Mouse (Mus musculus): Measurements from ENCODE around the gene Bin2. TPM values are rescaled to one million over a fixed set of nuclear protein-coding genes. Genes with fewer than 3 reads are reported as not detected.
"Not testable (repeated sequence)": the region's sequence is repeated elsewhere in the genome, so short reads cannot be mapped to it uniquely, and the experiment has no call there.

Bin2 gene
- polyA plus RNA-seq, 1 experiment from 2014 or later: 7.3 TPM

DNA sequence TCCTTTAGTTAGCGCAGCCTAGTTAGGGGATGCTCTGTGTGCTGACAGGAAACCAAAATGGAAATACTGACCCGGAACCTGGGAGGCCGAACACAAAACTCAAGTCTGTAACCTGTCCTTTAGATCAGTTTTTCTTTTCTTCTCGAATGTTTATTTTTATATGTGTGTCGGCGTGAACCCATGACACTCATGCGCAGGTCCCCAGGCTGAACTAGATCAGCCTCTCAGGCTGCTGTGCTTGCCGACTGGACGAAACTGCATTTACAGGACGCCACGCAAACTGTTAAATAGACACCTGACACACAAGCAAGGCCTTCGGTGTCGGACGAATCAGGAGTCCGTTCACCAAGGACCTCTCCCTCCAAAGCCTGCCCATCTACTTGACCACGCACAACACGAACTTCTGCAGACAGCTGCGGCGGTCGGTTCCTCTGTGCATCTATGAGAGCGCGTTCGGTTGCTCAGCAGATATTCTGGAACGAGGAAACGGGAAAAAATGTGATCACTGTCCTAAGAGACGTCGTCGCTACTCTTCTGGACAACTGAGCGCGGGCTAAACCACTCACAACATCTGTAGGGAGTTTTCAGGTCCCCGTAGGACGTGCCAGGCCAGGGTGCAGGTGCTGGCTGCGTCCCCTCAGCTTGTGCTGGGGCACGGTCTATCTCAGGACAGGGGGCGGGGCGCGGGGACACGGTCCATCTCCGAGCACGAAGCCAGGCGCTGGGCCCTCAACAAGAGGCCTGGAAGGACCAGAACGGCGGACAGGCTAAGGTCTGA lies 54.9 kb downstream of the Bin2 start:
- H3K4me1 ChIP-seq: peaks cover 17% of the 10 kb centered on the region
- peaks cover 16% of the 10 kb centered on the region for H3K36me3 ChIP-seq
- H3K4me3 ChIP-seq: peak overlapping the region; percentile 74
- H3K9me3 ChIP-seq: no peaks in the 10 kb centered on the region
- peak overlapping the region; percentile 69 for H3K27ac ChIP-seq
- H3K9ac ChIP-seq: peak overlapping the region; percentile 28
- WGBS: 6% methylated on average over 43 of the region's 43 CpGs
- no peaks in the 10 kb centered on the region for H3K27me3 ChIP-seq
- H3K4me2 ChIP-seq: peak overlapping the region; percentile 85
- no peak; the same call in none of the 2 replicates for ATAC-seq (ENCODE audit: borderline replicate concordance, extremely low read depth, low FRiP score, low TSS enrichment)

DNA sequence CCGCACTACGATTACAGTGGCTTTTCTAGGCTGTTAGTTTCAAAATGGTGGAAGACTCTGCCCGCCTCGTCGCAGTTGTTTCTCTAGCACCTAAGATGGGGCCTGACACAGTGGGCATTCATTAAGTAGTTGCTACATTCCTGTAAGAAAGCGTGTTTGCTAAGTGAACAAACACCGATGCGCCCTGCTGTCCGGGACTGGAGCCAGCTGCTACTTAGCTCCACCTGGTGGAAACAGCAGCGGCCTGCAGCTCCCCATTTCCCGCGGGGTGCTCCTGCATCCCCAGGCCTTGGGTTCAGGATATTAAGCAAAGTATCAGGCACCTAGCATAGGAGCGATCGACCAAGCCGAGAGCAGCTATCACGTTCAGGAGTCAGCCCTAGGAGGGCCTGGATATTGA lies 55.8 kb downstream of the Bin2 start:
- 8% methylated on average over 16 of the region's 16 CpGs for WGBS
- no peak for ATAC-seq (ENCODE audit: borderline replicate concordance, extremely low read depth, low FRiP score, low TSS enrichment)

DNA sequence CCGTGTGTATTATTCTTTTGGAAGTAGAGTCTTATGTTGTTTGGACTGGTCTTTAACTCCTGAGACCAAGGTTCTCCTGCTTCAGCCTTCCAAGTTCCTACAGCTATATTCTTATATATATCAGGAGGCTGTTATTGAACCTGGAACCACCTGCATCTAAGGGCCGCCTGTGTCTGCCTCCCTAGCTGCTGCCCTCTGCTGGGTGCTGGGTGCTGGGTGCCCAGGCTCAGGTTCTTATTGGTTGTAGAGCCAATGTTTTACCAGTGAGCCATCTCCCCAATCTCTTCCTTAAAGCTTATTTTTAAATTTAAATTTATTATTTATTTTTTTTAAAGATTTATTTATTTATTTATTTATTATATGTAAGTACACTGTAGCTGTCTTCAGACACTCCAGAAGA lies 56.9 kb downstream of the Bin2 start:
- H3K27me3 ChIP-seq: no peaks in the 10 kb centered on the region
- H3K4me2 ChIP-seq: no peak overlapping the region
- H3K4me3 ChIP-seq: no peak overlapping the region
- no peaks in the 10 kb centered on the region for H3K9me3 ChIP-seq
- H3K9ac ChIP-seq: no peak overlapping the region
- peaks cover 17% of the 10 kb centered on the region for H3K4me1 ChIP-seq
- WGBS: 54% methylated on average over 2 of the region's 2 CpGs
- H3K36me3 ChIP-seq: no peaks in the 10 kb centered on the region
- no peak overlapping the region for H3K27ac ChIP-seq
- no peak for ATAC-seq (ENCODE audit: borderline replicate concordance, extremely low read depth, low FRiP score, low TSS enrichment)

More for the DNA sequence above, 55.8 kb downstream of the Bin2 start:
- Histone ChIP-seq H3K9me3 (no peaks in the 10 kb centered on the region), H3K27me3 (no peaks in the 10 kb centered on the region), H3K4me1 (peaks cover 17% of the 10 kb centered on the region), H3K4me2 (peak overlapping the region; percentile 50), H3K9ac (0 out of 2 replicates have a peak overlapping the region, but pooled peaks have one; percentile 5), H3K4me3 (peak overlapping the region; percentile 25), H3K36me3 (peaks cover 8% of the 10 kb centered on the region), H3K27ac (no peak overlapping the region)

DNA sequence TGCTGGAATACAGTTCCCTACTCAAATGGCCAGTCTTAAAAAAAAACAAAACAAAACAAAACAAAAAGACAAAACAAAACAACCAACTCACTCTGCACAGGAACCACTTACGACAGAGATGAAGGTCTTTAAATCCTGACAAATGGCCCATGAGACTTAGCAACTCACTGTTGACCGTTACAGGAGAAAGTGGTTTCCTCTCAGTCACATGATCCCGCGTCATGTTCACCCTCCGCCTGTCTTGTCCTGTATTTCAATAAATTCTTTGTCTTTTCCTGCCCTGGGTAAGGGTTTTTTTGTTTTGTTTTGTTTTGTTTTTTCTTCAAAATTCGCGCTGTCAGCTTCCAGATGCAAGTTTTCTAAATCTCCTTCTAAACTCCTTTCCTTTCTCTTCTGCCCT lies 57.4 kb downstream of the Bin2 start:
- no peak overlapping the region for H3K9ac ChIP-seq
- no peak for ATAC-seq (ENCODE audit: borderline replicate concordance, extremely low read depth, low FRiP score, low TSS enrichment)
- H3K27me3 ChIP-seq: no peaks in the 10 kb centered on the region
- H3K36me3 ChIP-seq: no peaks in the 10 kb centered on the region
- H3K9me3 ChIP-seq: no peaks in the 10 kb centered on the region
- peaks cover 17% of the 10 kb centered on the region for H3K4me1 ChIP-seq
- no peak overlapping the region for H3K27ac ChIP-seq
- no peak overlapping the region for H3K4me2 ChIP-seq
- H3K4me3 ChIP-seq: no peak overlapping the region
- WGBS: 79% methylated on average over 7 of the region's 7 CpGs

DNA sequence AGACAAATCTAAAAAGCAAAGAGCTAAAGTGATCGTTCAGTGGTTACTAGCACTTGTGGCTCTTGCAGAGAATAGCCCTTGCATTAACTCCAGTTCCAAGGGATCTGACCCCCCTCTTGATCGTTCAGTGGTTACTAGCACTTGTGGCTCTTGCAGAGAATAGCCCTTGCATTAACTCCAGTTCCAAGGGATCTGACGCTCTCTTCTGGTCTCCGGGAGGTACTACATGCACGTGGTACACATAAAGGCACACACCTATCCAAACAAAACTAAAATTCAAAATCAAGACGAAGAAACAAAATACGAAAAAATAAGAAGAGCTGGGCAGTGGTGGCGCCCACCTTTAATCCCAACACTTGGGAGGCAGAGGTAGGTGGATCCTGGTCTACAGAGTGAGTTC lies 62.7 kb downstream of the Bin2 start:
- not testable (repeated sequence) for H3K9ac ChIP-seq; H3K4me2 ChIP-seq; ATAC-seq (ENCODE audit: borderline replicate concordance, extremely low read depth, low FRiP score, low TSS enrichment); H3K4me3 ChIP-seq; H3K36me3 ChIP-seq; H3K27ac ChIP-seq; H3K9me3 ChIP-seq
- Histone ChIP-seq H3K4me1 (peaks cover 12% of the 10 kb centered on the region), H3K27me3 (peaks cover 18% of the 10 kb centered on the region)
- WGBS: 85% methylated on average over 8 of the region's 8 CpGs

DNA sequence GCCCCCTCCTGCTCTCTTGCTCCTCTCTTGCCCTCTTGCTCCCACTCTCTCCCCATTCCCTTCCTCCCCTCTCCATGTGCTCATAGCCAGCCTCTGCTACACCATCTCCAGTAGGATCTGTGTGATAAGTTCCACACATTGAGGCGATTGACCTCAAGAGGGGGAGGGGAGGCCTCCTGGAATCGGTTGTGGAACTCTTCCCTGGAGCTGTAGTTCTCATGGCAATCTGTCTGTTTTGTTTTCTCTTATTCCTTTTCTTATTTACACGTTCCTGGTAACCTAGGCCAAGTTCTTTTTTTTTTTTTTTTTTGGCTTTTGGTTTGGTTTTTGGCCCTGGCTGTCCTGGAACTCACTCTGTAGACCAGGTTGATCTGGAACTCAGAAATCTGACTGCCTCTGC lies 67.7 kb downstream of the Bin2 start:
- 35% methylated on average over 3 of the region's 3 CpGs for WGBS

DNA sequence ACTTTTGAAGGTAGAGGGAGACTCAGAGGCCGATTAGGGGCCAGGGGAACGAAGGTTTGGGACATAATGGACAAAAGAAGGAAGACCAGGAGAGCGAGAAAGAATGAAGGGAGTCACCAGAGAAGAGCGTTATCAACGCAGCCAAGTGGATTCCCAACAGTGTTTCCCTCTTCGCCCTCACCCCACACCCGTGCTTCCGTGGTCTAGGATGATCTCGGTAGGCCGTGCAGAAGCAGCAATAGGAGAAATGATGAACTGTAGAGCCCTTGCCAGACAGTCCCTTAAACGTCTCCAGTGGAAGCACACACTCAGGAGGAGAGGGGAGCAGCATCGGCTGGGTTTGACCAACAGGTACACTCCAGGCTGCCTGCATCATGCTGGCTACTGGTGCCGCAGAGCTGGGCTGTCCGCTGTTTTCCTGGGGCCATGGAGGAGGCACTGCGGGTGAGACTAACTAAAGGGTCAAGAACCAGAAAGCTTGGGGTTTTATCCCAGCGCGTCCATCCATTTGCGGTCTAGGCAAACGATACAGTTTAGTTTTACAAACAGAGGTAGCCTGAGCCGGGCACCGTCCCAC lies 68.6 kb downstream of the Bin2 start:
- Histone ChIP-seq H3K4me1 (peaks cover 32% of the 10 kb centered on the region), H3K9me3 (no peaks in the 10 kb centered on the region), H3K9ac (peak overlapping the region; percentile 10; the same call in 1 of the 2 replicates), H3K4me2 (peak overlapping the region; percentile 99), H3K4me3 (peak overlapping the region; percentile 92), H3K27ac (no peak overlapping the region), H3K27me3 (peaks cover 34% of the 10 kb centered on the region), H3K36me3 (no peaks in the 10 kb centered on the region)
- 19% methylated on average over 21 of the region's 21 CpGs for WGBS
- ATAC-seq (ENCODE audit: borderline replicate concordance, extremely low read depth, low FRiP score, low TSS enrichment): no peak

More for the DNA sequence above, 67.7 kb downstream of the Bin2 start:
- Histone ChIP-seq H3K4me1 (peaks cover 32% of the 10 kb centered on the region), H3K9ac (no peak overlapping the region), H3K27ac (no peak overlapping the region), H3K9me3 (no peaks in the 10 kb centered on the region), H3K4me2 (no peak overlapping the region), H3K27me3 (peaks cover 34% of the 10 kb centered on the region), H3K36me3 (no peaks in the 10 kb centered on the region), H3K4me3 (no peak overlapping the region)
- no peak for ATAC-seq (ENCODE audit: borderline replicate concordance, extremely low read depth, low FRiP score, low TSS enrichment)

DNA sequence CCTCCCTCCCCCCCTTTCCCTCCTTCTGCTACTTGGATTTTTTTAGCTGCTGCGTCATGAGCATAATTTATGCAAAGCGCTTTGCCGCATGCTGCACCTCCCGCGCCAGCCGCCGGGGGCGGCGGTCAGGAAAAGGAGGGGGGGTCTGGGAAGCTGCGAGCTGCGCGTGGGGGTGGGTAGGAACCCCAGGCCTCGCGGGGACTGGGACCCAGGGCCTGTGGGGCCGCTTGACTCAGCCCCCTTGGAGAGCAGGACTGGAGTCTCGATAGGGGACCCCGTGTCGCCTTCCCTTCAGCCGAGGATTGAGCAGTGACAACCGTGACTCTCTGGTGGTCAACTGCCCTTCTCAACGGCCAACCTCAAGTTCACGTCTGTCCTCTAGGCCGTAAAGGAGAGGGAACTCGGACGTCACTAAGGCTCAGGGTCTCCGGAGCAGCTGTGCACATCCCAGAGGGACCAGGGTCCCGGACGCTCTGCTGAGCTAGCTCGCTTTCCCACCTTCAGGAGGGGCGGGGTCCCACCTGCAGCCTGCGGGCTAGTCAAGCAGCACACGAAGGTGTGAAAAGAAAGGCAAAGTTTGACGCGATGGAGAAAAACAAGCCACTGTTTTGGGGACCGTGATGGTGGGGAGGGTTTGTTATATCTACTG lies 69.2 kb downstream of the Bin2 start:
- peak overlapping the region; percentile 33; the same call in 1 of the 2 replicates for H3K27ac ChIP-seq
- 1% methylated on average over 34 of the region's 35 CpGs for WGBS

DNA sequence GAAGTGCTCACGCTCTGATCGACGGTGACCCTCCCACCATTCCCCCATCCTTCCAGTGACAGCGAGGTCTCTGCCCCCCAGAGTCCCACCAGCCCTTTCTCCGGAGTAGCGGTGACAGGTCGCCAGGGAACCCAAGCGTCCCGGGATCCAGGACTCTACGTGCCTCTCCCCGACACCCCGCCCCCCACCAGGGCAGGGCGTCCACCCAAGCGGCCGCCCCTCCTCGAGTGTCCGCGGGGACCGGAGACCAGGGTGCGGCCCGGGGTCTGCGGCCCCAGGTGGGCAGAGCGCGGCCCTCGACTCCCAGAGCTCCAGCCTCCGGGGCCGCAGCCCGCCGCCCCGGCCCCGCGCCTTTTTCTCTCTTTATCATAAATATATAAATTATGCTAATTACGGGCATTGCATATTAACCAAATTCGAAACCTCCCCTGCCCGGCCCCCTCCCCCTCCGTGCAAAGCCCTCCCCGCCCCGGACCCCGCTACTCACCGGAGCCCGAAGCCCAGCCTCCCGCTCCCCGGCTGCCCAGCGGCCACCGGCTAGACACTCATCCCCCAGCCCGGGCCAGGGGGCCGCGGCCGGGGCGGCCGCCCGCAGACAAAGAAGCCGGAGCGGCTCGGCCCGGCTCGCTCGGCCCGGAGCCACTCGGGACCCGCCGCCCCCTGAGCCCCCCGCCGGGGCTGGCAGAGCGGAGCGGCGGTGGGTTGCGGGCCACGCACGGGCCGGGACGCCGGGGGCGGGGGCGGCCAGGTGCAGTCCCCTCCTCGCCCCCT lies 69.9 kb downstream of the Bin2 start, which contains the start of gene Pou6f1:
Gene Pou6f1 (minus strand): TSS at position 709 of the 771 bp plus-strand sequence.
- Histone ChIP-seq H3K27ac (peak within 1 kb of the TSS; percentile 62), H3K36me3 (no peaks in the 10 kb centered on the region), H3K4me2 (peak within 1 kb of the TSS; percentile 99), H3K4me1 (peaks cover 25% of the 10 kb centered on the region), H3K9ac (peak within 1 kb of the TSS; percentile 79), H3K4me3 (peak within 1 kb of the TSS; percentile 92), H3K27me3 (peaks cover 27% of the 10 kb centered on the region), H3K9me3 (no peaks in the 10 kb centered on the region)
- under 1% methylated on average over 76 of the region's 76 CpGs for WGBS
- peak; percentile 63 for ATAC-seq (ENCODE audit: borderline replicate concordance, extremely low read depth, low FRiP score, low TSS enrichment)

More for the DNA sequence above, 69.2 kb downstream of the Bin2 start:
- no peaks in the 10 kb centered on the region for H3K36me3 ChIP-seq
- H3K9ac ChIP-seq: peak overlapping the region; percentile 79
- peaks cover 32% of the 10 kb centered on the region for H3K4me1 ChIP-seq
- peak; percentile 66 for ATAC-seq (ENCODE audit: borderline replicate concordance, extremely low read depth, low FRiP score, low TSS enrichment)
- no peaks in the 10 kb centered on the region for H3K9me3 ChIP-seq
- peak overlapping the region; percentile 92 for H3K4me3 ChIP-seq
- H3K27me3 ChIP-seq: peaks cover 28% of the 10 kb centered on the region
- peak overlapping the region; percentile 99 for H3K4me2 ChIP-seq

DNA sequence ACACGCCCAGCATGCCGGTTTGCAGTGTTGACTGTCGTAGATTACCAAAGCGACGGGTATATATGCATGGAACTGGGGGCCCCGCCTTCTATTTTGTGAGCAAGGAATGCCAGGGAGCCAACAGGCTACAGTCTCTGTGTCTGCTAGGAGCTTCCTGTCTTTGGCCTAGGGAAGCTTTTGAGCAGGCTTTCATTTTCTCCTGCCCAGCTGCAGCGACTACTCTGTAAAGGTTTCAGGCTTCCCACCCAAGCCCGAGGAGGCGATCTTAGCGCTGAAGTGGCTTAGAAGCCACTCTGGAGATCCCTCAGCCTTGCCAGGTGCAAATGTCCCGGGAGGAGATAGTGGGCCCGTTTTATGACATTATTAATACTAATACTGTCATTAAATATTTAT lies 70.5 kb downstream of the Bin2 start:
- H3K4me3 ChIP-seq: peak overlapping the region; percentile 92
- H3K9me3 ChIP-seq: no peaks in the 10 kb centered on the region
- under 1% methylated on average over 12 of the region's 12 CpGs for WGBS
- peaks cover 27% of the 10 kb centered on the region for H3K27me3 ChIP-seq
- peak overlapping the region; percentile 62 for H3K27ac ChIP-seq
- H3K9ac ChIP-seq: peak overlapping the region; percentile 79
- H3K4me1 ChIP-seq: peaks cover 23% of the 10 kb centered on the region
- no peaks in the 10 kb centered on the region for H3K36me3 ChIP-seq
- ATAC-seq (ENCODE audit: borderline replicate concordance, extremely low read depth, low FRiP score, low TSS enrichment): no peak; the same call in 1 of the 2 replicates
- peak overlapping the region; percentile 99 for H3K4me2 ChIP-seq

DNA sequence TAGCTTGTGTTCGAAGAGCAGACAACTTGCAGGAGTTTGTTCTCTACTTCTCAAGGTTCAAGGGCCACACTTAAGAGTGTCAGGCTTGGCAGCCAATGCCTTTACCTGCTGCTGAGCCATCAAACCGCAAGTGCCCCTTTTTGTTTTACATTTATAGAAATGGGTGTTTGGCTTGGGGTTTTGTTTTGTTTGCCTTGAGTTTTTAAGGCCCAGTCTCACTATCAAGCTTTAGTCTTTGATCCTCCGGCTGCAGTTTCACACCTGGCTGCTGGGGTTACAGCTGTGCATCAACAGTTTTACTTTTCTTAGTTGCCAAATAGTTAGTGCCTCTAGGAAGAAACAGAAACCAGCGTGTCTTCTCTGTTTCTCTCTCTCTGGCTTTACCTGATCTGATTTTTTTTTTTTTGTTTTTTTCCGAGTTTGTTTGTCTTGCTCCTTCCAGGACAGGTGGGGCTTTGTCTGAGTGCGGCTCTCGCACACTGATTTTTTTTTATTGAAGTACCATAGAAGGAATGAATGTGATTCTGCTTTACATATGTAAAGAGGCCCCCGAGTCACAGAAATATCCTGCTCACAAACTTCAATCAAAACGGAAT lies 71.0 kb downstream of the Bin2 start:
- no peaks in the 10 kb centered on the region for H3K36me3 ChIP-seq
- H3K4me3 ChIP-seq: peak overlapping the region; percentile 92
- peak overlapping the region; percentile 79 for H3K9ac ChIP-seq
- H3K9me3 ChIP-seq: no peaks in the 10 kb centered on the region
- peak overlapping the region; percentile 99 for H3K4me2 ChIP-seq
- ATAC-seq (ENCODE audit: borderline replicate concordance, extremely low read depth, low FRiP score, low TSS enrichment): no peak
- 16% methylated on average over 9 of the region's 9 CpGs for WGBS
- no peak overlapping the region for H3K27ac ChIP-seq
- peaks cover 20% of the 10 kb centered on the region for H3K4me1 ChIP-seq
- H3K27me3 ChIP-seq: peaks cover 22% of the 10 kb centered on the region
